ENCODE assay signal across 23 mouse cellular contexts in genomic region chr9:24511371-24512120, GRCm38 (mm10). TPM values are rescaled to one million over a fixed set of nuclear protein-coding genes. Genes with fewer than 3 reads are reported as not detected.
A peak's percentile ranks its signal among the peaks of the same experiment; 100 is the strongest.
DNase-seq lines count a peak whose midpoint lies in the region; ATAC-seq and TF ChIP-seq lines count a peak whose summit lies in the region.
"Had no signal": no experiment of that assay in that cellular context is flagged by ENCODE, and none has a peak within 500 bp of the region (broad histone marks: within the 10 kb centered on the region; RNA-seq: fewer than 3 reads in every experiment).

No protein-coding gene starts in this region.

- no peak for TF ChIP-seq POLR2A in liver, adult 2 months (IDR thresholded peaks at IDR 0.05; ENCODE audit: extremely low read depth, insufficient read depth, low read length)
- no peak for TF ChIP-seq POLR2A in CH12.LX (IDR thresholded peaks at IDR 0.05; ENCODE audit: low read depth, low read length)
- no peak for TF ChIP-seq POLR2A in embryonic fibroblast, embryonic 13.5 days (IDR thresholded peaks at IDR 0.05; ENCODE audit: low read depth, low read length)

- H3K27ac ChIP-seq in liver, adult 2 months (replicated peaks; ENCODE audit: insufficient read depth, low read depth, low read length), result peak overlapping the region; percentile 93
- peak overlapping the region; percentile 18; the same call in 1 of the 2 replicates for H3K27ac ChIP-seq in CH12.LX (ENCODE audit: insufficient read depth, low read depth)
- H3K27ac ChIP-seq in embryonic fibroblast, embryonic 13.5 days (ENCODE audit: insufficient read depth, low read length), result peak overlapping the region; percentile 32; the same call in 1 of the 2 replicates
- H3K27ac ChIP-seq in midbrain, embryonic 11.5 days (ENCODE audit: low read depth, low read length), result no peak overlapping the region
- H3K27ac ChIP-seq in hindbrain, embryonic 10.5 days, result no peak overlapping the region
- no peak overlapping the region for H3K27ac ChIP-seq in left cerebral cortex, adult 2 months
- H3K27ac ChIP-seq: embryonic facial prominence, embryonic 12.5 days; gastrocnemius, adult 2 months; heart, adult 2 months; heart, embryonic 13.5 days; hindbrain, postnatal 0 days; intestine, embryonic 15.5 days; midbrain, embryonic 12.5 days had no signal

- dilution Hi-C loops in CH12.LX (cut with MboI; ENCODE audit: extremely low pct_ligation_motif_present, extremely low pct_unique_long_range_greater_than_20kb, low sequenced_read_pairs), result no loop called here

- no peaks in the 10 kb centered on the region for H3K27me3 ChIP-seq in liver, adult 2 months (ENCODE audit: control insufficient read depth, insufficient read depth, low read length)
- no peaks in the 10 kb centered on the region for H3K27me3 ChIP-seq in CH12.LX (replicated peaks)
- no peaks in the 10 kb centered on the region for H3K27me3 ChIP-seq in midbrain, embryonic 11.5 days (ENCODE audit: control insufficient read depth, insufficient read depth, low read length)
- no peaks in the 10 kb centered on the region for H3K27me3 ChIP-seq in hindbrain, embryonic 10.5 days (ENCODE audit: insufficient read depth, poor library complexity, severe bottlenecking)
- H3K27me3 ChIP-seq: embryonic facial prominence, embryonic 12.5 days; heart, embryonic 13.5 days; intestine, embryonic 15.5 days; midbrain, embryonic 12.5 days had no signal

- ATAC-seq in midbrain, embryonic 11.5 days (ENCODE audit: low FRiP score), result no peak
- ATAC-seq: forebrain, embryonic 16.5 days; hindbrain, postnatal 0 days; intestine, embryonic 15.5 days had no signal

- 22% methylated on average over 4 of the region's 4 CpGs for WGBS in liver, adult 2 months
- 86% methylated on average over 4 of the region's 4 CpGs for WGBS in midbrain, embryonic 11.5 days
- 91% methylated on average over 4 of the region's 4 CpGs for WGBS in hindbrain, embryonic 10.5 days

- TF ChIP-seq CTCF in liver, adult 2 months (IDR thresholded peaks at IDR 0.05; ENCODE audit: low read depth, low read length), result no peak
- no peak for TF ChIP-seq CTCF in CH12.LX (conservative IDR thresholded peaks at IDR 0.05 in 1 of 2, IDR thresholded peaks at IDR 0.05 in 1 of 2; ENCODE audit: low read depth in 2 of 2, low read length in 2 of 2)
- no peak for TF ChIP-seq CTCF in embryonic fibroblast, embryonic 13.5 days (IDR thresholded peaks at IDR 0.05; ENCODE audit: borderline replicate concordance, insufficient read depth, low read length)
- no peak for TF ChIP-seq CTCF in left cerebral cortex, adult 2 months (IDR thresholded peaks at IDR 0.05)

- no peaks in the 10 kb centered on the region for H3K9me3 ChIP-seq in CH12.LX (replicated peaks; ENCODE audit: low read length)
- H3K9me3 ChIP-seq in midbrain, embryonic 11.5 days (ENCODE audit: control insufficient read depth, low read length), result no peaks in the 10 kb centered on the region
- no peaks in the 10 kb centered on the region for H3K9me3 ChIP-seq in hindbrain, embryonic 10.5 days
- H3K9me3 ChIP-seq: embryonic facial prominence, embryonic 12.5 days; heart, embryonic 13.5 days; intestine, embryonic 15.5 days; midbrain, embryonic 12.5 days had no signal

- H3K9ac ChIP-seq in liver, adult 2 months (ENCODE audit: low read depth, low read length), result no peak overlapping the region
- no peak overlapping the region for H3K9ac ChIP-seq in CH12.LX (ENCODE audit: insufficient read depth, low read depth)
- no peak overlapping the region for H3K9ac ChIP-seq in midbrain, embryonic 11.5 days (ENCODE audit: low read length)
- H3K9ac ChIP-seq: embryonic facial prominence, embryonic 12.5 days; heart, embryonic 13.5 days; intestine, embryonic 15.5 days; midbrain, embryonic 12.5 days had no signal

- no peaks in the 10 kb centered on the region for H3K79me2 ChIP-seq in liver, adult 2 months (ENCODE audit: control insufficient read depth, insufficient read depth, low read length)
- no peaks in the 10 kb centered on the region; the same call in 1 of the 2 replicates for H3K79me2 ChIP-seq in CH12.LX (replicated peaks; ENCODE audit: control insufficient read depth, extremely low read depth, insufficient read depth, poor library complexity, severe bottlenecking)

- no peak overlapping the region for H3K4me3 ChIP-seq in liver, adult 2 months (ENCODE audit: insufficient read depth, low read depth, low read length)
- no peak overlapping the region for H3K4me3 ChIP-seq in CH12.LX (replicated peaks in 1 of 3; ENCODE audit: low read depth in 2 of 3, low read length in 2 of 3, poor library complexity in 1 of 3)
- H3K4me3 ChIP-seq in embryonic fibroblast, embryonic 13.5 days (ENCODE audit: insufficient read depth, low read length), result no peak overlapping the region
- no peak overlapping the region for H3K4me3 ChIP-seq in midbrain, embryonic 11.5 days (ENCODE audit: low read depth, low read length)
- H3K4me3 ChIP-seq in hindbrain, embryonic 10.5 days, result no peak overlapping the region
- H3K4me3 ChIP-seq in left cerebral cortex, adult 2 months, result no peak overlapping the region
- H3K4me3 ChIP-seq: embryonic facial prominence, embryonic 12.5 days; gastrocnemius, adult 2 months; heart, adult 2 months; heart, embryonic 13.5 days; intestine, embryonic 15.5 days; midbrain, embryonic 12.5 days had no signal

- in situ Hi-C loops in CH12.LX (cut with MboI; ENCODE audit: low pct_ligation_motif_present, low pct_unique_long_range_greater_than_20kb, low sequenced_read_pairs), result loop anchor here (5.0 kb wide), 1 partner anchor 394 kb away; no protein-coding TSS in a partner anchor

- peak overlapping the region; percentile 8; the same call in 1 of the 2 replicates for H3K4me2 ChIP-seq in CH12.LX (ENCODE audit: insufficient read depth, low read depth, poor library complexity, severe bottlenecking)
- H3K4me2 ChIP-seq in midbrain, embryonic 11.5 days, result no peak overlapping the region
- H3K4me2 ChIP-seq: embryonic facial prominence, embryonic 12.5 days; heart, embryonic 13.5 days; intestine, embryonic 15.5 days; midbrain, embryonic 12.5 days had no signal

- intact Hi-C loops in left cerebral cortex, adult 2 months (cut with DNase I), result loop anchor here (10.0 kb wide), 1 partner anchor 557 kb away; no protein-coding TSS in a partner anchor

- H3K36me3 ChIP-seq in liver, adult 2 months (ENCODE audit: control insufficient read depth, insufficient read depth, low read length), result no peaks in the 10 kb centered on the region
- no peaks in the 10 kb centered on the region for H3K36me3 ChIP-seq in CH12.LX (replicated peaks in 1 of 2; ENCODE audit: control insufficient read depth in 1 of 2, insufficient read depth in 1 of 2, low read length in 1 of 2)
- no peaks in the 10 kb centered on the region for H3K36me3 ChIP-seq in midbrain, embryonic 11.5 days (ENCODE audit: control insufficient read depth, insufficient read depth, low read length)
- H3K36me3 ChIP-seq in hindbrain, embryonic 10.5 days, result no peaks in the 10 kb centered on the region
- H3K36me3 ChIP-seq: embryonic facial prominence, embryonic 12.5 days; heart, embryonic 13.5 days; intestine, embryonic 15.5 days; midbrain, embryonic 12.5 days had no signal

- H3K4me1 ChIP-seq in liver, adult 2 months (ENCODE audit: control insufficient read depth, insufficient read depth, low read length), result peaks cover 32% of the 10 kb centered on the region
- peaks cover 13 to 32% of the 10 kb centered on the region in 2 experiments for H3K4me1 ChIP-seq in CH12.LX (ENCODE audit: control insufficient read depth in 1 of 2, insufficient read depth in 2 of 2)
- H3K4me1 ChIP-seq in embryonic fibroblast, embryonic 13.5 days (ENCODE audit: control insufficient read depth, insufficient read depth, low read length), result no peaks in the 10 kb centered on the region
- no peaks in the 10 kb centered on the region for H3K4me1 ChIP-seq in midbrain, embryonic 11.5 days (ENCODE audit: control insufficient read depth, insufficient read depth, low read length)
- H3K4me1 ChIP-seq in hindbrain, embryonic 10.5 days (replicated peaks), result no peaks in the 10 kb centered on the region
- H3K4me1 ChIP-seq: embryonic facial prominence, embryonic 12.5 days; heart, embryonic 13.5 days; intestine, embryonic 15.5 days; midbrain, embryonic 12.5 days had no signal

- no peak for TF ChIP-seq EP300 in CH12.LX (IDR thresholded peaks at IDR 0.05; ENCODE audit: low read length)

- DNase-seq in liver, adult 2 months (ENCODE audit: extremely low read depth, low read depth, low spot score), result peak; percentile 99
- DNase-seq in liver (no peak), CH12.LX (ENCODE audit: extremely low read depth) (no peak)
- DNase-seq in midbrain, embryonic 11.5 days (ENCODE audit: low spot score, missing footprints), result no peak
- DNase-seq in hindbrain, embryonic 10.5 days (ENCODE audit: low spot score), result no peak
- no peak for DNase-seq in left cerebral cortex, adult 2 months (ENCODE audit: extremely low spot score in 1 of 2, low spot score in 2 of 2)
- DNase-seq: cerebellum, adult 9-10 months; embryo, embryonic 11 days; gastrocnemius, adult 2 months; gastrocnemius, postnatal 36 days; heart, adult 2 months; heart, postnatal 10 days; kidney, adult 2 months; kidney, postnatal 36 days; left cerebral cortex, postnatal 4 days; lung, postnatal 36 days had no signal

- TF ChIP-seq RAD21 in CH12.LX (IDR thresholded peaks at IDR 0.05; ENCODE audit: low read depth, low read length), result no peak

TF ChIP-seq in CH12.LX, 34 proteins besides CTCF, POLR2A, EP300 and RAD21:
- no peak for TF ChIP-seq TBP (conservative IDR thresholded peaks at IDR 0.05; ENCODE audit: low read depth, low read length)
- TF ChIP-seq BHLHE40 (IDR thresholded peaks at IDR 0.05; ENCODE audit: low read depth, low read length), result no peak
- 0 out of 2 replicates have a peak, but pooled peaks have one; percentile 1 for TF ChIP-seq ETS1 (conservative IDR thresholded peaks at IDR 0.05; ENCODE audit: low read depth, low read length)
- TF ChIP-seq CHD1 (IDR thresholded peaks at IDR 0.05; ENCODE audit: low read depth, low read length), result no peak
- no peak for TF ChIP-seq SIN3A (IDR thresholded peaks at IDR 0.05; ENCODE audit: low read length)
- TF ChIP-seq E2F4 (IDR thresholded peaks at IDR 0.05; ENCODE audit: insufficient replicate concordance, low read depth, low read length), result no peak
- no peak for TF ChIP-seq TCF12 (IDR thresholded peaks at IDR 0.05; ENCODE audit: low read depth, low read length)
- TF ChIP-seq PAX5 (IDR thresholded peaks at IDR 0.05; ENCODE audit: low read length), result no peak

RNA-seq across cellular contexts. Expression of gene Dpy19l1, which starts 8.6 kb away (rescaled TPM):
- 29.0 TPM in 2 replicates for total RNA-seq in liver, adult 2 months (2014; rRNA removed)
- 10.1 and 10.7 TPM in 2 replicates for polyA plus RNA-seq in liver, adult 2 months (2012; rRNA removed)
- total RNA-seq in CH12.LX (2012; rRNA removed) (21.2 and 27.4 TPM in 2 replicates), CH12.LX (2014; rRNA removed) (44.1 and 48.2 TPM in 2 replicates)
- 23.4 and 26.3 TPM in 2 replicates for polyA plus RNA-seq in CH12.LX (2012; ENCODE audit: insufficient read length, low read depth)
- polyA plus RNA-seq in embryonic fibroblast, embryonic 13.5 days (2011; ENCODE audit: insufficient read length, low read depth, missing spikeins), result 64.3 and 69.2 TPM in 2 replicates
- polyA plus RNA-seq in midbrain, embryonic 11.5 days (2014; fragmentation: Nextera tagmentation; extraction: Ambion mirVana), result 15.6 and 17.2 TPM in 2 replicates
- polyA plus RNA-seq in hindbrain, embryonic 10.5 days (2016; fragmentation: Nextera tagmentation; extraction: Ambion mirVana), result 4.9 and 9.2 TPM in 2 replicates
- total RNA-seq in left cerebral cortex, adult 2 months (2021), result 10 to 100 TPM; 74.8 to 79.6 TPM

Comparison
In these comparisons a context has a peak if more than half of its experiments do, and no peak if none do; other contexts are left out.
1. H3K27ac ChIP-seq: peak in liver, adult 2 months (single experiment), CH12.LX (single experiment) and embryonic fibroblast, embryonic 13.5 days (single experiment); none in midbrain, embryonic 11.5 days (single experiment), hindbrain, embryonic 10.5 days (single experiment) and left cerebral cortex, adult 2 months (single experiment).